Mouse (Mus musculus): Measurements from ENCODE around the gene Mab21l2. TPM values are rescaled to one million over a fixed set of nuclear protein-coding genes. Genes with fewer than 3 reads are reported as not detected.

Gene Mab21l2
- polyA plus RNA-seq, 1 experiment from 2014 or later = 14.3 TPM

- Histone ChIP-seq H3K9ac (replicated peaks; ENCODE audit: low read depth, low read length) (no peak overlapping the region), H3K36me3 (ENCODE audit: control insufficient read depth, insufficient read depth, low read length) (no peaks in the 10 kb centered on the region), H3K4me3 (ENCODE audit: low read depth, low read length) (no peak overlapping the region), H3K27ac (ENCODE audit: low read length) (no peak overlapping the region), H3K9me3 (ENCODE audit: control insufficient read depth, low read depth, low read length) (no peaks in the 10 kb centered on the region), H3K4me2 (replicated peaks; ENCODE audit: low read depth, low read length) (no peak overlapping the region), H3K27me3 (ENCODE audit: control insufficient read depth, insufficient read depth, low read length) (no peaks in the 10 kb centered on the region), H3K4me1 (ENCODE audit: control insufficient read depth, insufficient read depth, low read length) (no peaks in the 10 kb centered on the region)
- WGBS = 80% methylated on average over 4 of the region's 4 CpGs
- ATAC-seq (ENCODE audit: insufficient number of reproducible peaks, insufficient read depth, low FRiP score, low read depth) = no peak
Observed at GRCm38 (mm10) chr3:86559635-86560034, 11.2 kb upstream of the Mab21l2 start.

DNA sequence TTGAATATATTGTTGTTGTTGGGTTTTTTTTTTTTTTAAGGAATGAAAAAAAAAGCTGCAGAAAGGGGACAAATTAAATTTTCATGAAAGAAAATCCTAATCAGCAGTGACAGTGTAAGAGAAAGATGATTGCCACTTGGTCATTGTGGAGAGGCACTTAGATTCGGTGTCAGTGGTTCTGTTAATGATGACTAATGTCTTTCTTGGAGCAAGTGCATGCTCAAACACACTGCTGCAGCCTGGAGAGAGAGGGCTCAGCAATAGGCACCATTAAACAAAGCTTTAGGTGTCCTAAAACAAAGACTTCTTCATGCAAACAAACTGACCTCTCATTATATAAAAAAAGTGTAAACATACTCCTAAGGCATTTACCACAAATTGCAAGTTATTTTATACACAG lies 10.5 kb upstream of the Mab21l2 start:
- H3K27ac ChIP-seq (ENCODE audit: low read length) = no peak overlapping the region
- WGBS = 17% methylated on average over 1 of the region's 1 CpGs
- no peak overlapping the region for H3K4me2 ChIP-seq (replicated peaks; ENCODE audit: low read depth, low read length)
- no peaks in the 10 kb centered on the region for H3K4me1 ChIP-seq (ENCODE audit: control insufficient read depth, insufficient read depth, low read length)
- H3K9me3 ChIP-seq (ENCODE audit: control insufficient read depth, low read depth, low read length) = no peaks in the 10 kb centered on the region
- no peaks in the 10 kb centered on the region for H3K27me3 ChIP-seq (ENCODE audit: control insufficient read depth, insufficient read depth, low read length)
- no peak overlapping the region for H3K4me3 ChIP-seq (ENCODE audit: low read depth, low read length)
- H3K36me3 ChIP-seq (ENCODE audit: control insufficient read depth, insufficient read depth, low read length) = no peaks in the 10 kb centered on the region
- no peak overlapping the region for H3K9ac ChIP-seq (replicated peaks; ENCODE audit: low read depth, low read length)
- no peak for ATAC-seq (ENCODE audit: insufficient number of reproducible peaks, insufficient read depth, low FRiP score, low read depth)

GRCm38 (mm10) chr3:86552170-86552569 lies 3.7 kb upstream of the Mab21l2 start:
- 42% methylated on average over 5 of the region's 5 CpGs for WGBS
- Histone ChIP-seq H3K4me1 (ENCODE audit: control insufficient read depth, insufficient read depth, low read length) (peaks cover 3% of the 10 kb centered on the region), H3K27ac (ENCODE audit: low read length) (no peak overlapping the region), H3K4me2 (replicated peaks; ENCODE audit: low read depth, low read length) (no peak overlapping the region), H3K27me3 (ENCODE audit: control insufficient read depth, insufficient read depth, low read length) (peaks cover 20% of the 10 kb centered on the region), H3K9me3 (ENCODE audit: control insufficient read depth, low read depth, low read length) (no peaks in the 10 kb centered on the region), H3K36me3 (ENCODE audit: control insufficient read depth, insufficient read depth, low read length) (no peaks in the 10 kb centered on the region), H3K9ac (replicated peaks; ENCODE audit: low read depth, low read length) (no peak overlapping the region), H3K4me3 (ENCODE audit: low read depth, low read length) (no peak overlapping the region)
- no peak for ATAC-seq (ENCODE audit: insufficient number of reproducible peaks, insufficient read depth, low FRiP score, low read depth)

DNA sequence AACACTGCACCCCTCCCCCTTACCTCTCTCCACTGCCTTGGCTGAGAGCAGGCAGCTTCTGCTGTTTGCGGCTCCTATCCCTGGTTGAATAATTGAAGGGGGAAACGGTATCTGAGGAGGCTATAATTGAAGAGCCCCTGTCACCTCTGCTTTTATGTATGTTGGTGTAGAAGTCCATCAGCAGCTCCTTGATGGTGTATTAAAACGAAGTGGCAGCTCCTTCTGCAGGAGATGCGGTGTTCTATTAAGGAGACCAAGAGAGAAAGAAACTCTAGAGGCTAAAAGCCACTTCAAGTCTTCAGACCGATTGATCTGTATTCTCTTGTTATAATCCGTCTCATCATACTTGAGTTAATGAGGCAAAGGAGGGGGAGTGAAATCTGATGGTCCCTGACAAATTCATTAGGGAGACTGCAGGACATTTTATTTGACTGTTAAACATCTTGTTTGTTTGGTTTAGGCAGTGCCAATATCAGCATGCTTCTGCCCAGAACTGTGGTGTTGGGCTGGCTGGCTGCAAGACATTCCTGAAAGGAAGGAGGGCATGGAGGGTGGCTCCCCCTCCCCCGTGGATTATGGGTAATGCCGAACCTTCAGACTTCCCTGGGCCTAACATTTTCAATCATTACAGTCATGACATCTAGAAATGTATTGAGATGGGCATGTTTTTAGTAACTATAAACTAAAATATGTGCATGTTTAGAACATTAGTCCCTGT lies 2.7 kb upstream of the Mab21l2 start:
- Histone ChIP-seq H3K36me3 (ENCODE audit: control insufficient read depth, insufficient read depth, low read length) (no peaks in the 10 kb centered on the region), H3K4me1 (ENCODE audit: control insufficient read depth, insufficient read depth, low read length) (peaks cover 5% of the 10 kb centered on the region), H3K27ac (ENCODE audit: low read length) (no peak overlapping the region), H3K9me3 (ENCODE audit: control insufficient read depth, low read depth, low read length) (no peaks in the 10 kb centered on the region), H3K27me3 (ENCODE audit: control insufficient read depth, insufficient read depth, low read length) (peaks cover 28% of the 10 kb centered on the region), H3K4me2 (replicated peaks; ENCODE audit: low read depth, low read length) (no peak overlapping the region), H3K4me3 (ENCODE audit: low read depth, low read length) (no peak overlapping the region), H3K9ac (replicated peaks; ENCODE audit: low read depth, low read length) (no peak overlapping the region)
- 22% methylated on average over 8 of the region's 8 CpGs for WGBS
- no peak for ATAC-seq (ENCODE audit: insufficient number of reproducible peaks, insufficient read depth, low FRiP score, low read depth)

- Histone ChIP-seq H3K36me3 (ENCODE audit: control insufficient read depth, insufficient read depth, low read length) (no peaks in the 10 kb centered on the region), H3K4me1 (ENCODE audit: control insufficient read depth, insufficient read depth, low read length) (peaks cover 5% of the 10 kb centered on the region), H3K4me3 (ENCODE audit: low read depth, low read length) (no peak overlapping the region), H3K4me2 (replicated peaks; ENCODE audit: low read depth, low read length) (peak overlapping the region; percentile 10; the same call in 1 of the 2 replicates), H3K9me3 (ENCODE audit: control insufficient read depth, low read depth, low read length) (no peaks in the 10 kb centered on the region), H3K9ac (replicated peaks; ENCODE audit: low read depth, low read length) (no peak overlapping the region), H3K27me3 (ENCODE audit: control insufficient read depth, insufficient read depth, low read length) (peaks cover 28% of the 10 kb centered on the region), H3K27ac (ENCODE audit: low read length) (no peak overlapping the region)
- 6% methylated on average over 22 of the region's 22 CpGs for WGBS
- ATAC-seq (ENCODE audit: insufficient number of reproducible peaks, insufficient read depth, low FRiP score, low read depth) = peak; percentile 56; the same call in 1 of the 2 replicates
Observed at GRCm38 (mm10) chr3:86550301-86551010, 2.0 kb upstream of the Mab21l2 start.

GRCm38 (mm10) chr3:86547251-86547791 lies 1.1 kb downstream of the Mab21l2 start:
- WGBS = 3% methylated on average over 42 of the region's 42 CpGs
- peak overlapping the region; percentile 29 for H3K4me3 ChIP-seq (ENCODE audit: low read depth, low read length)
- peak overlapping the region; percentile 48; the same call in 1 of the 2 replicates for H3K27ac ChIP-seq (ENCODE audit: low read length)
- no peaks in the 10 kb centered on the region for H3K36me3 ChIP-seq (ENCODE audit: control insufficient read depth, insufficient read depth, low read length)
- ATAC-seq (ENCODE audit: insufficient number of reproducible peaks, insufficient read depth, low FRiP score, low read depth) = no peak
- peaks cover 30% of the 10 kb centered on the region for H3K27me3 ChIP-seq (ENCODE audit: control insufficient read depth, insufficient read depth, low read length)
- peak overlapping the region; percentile 14; the same call in 1 of the 2 replicates for H3K9ac ChIP-seq (replicated peaks; ENCODE audit: low read depth, low read length)
- peaks cover 5% of the 10 kb centered on the region for H3K4me1 ChIP-seq (ENCODE audit: control insufficient read depth, insufficient read depth, low read length)
- peak overlapping the region; percentile 42 for H3K4me2 ChIP-seq (replicated peaks; ENCODE audit: low read depth, low read length)
- H3K9me3 ChIP-seq (ENCODE audit: control insufficient read depth, low read depth, low read length) = no peaks in the 10 kb centered on the region

DNA sequence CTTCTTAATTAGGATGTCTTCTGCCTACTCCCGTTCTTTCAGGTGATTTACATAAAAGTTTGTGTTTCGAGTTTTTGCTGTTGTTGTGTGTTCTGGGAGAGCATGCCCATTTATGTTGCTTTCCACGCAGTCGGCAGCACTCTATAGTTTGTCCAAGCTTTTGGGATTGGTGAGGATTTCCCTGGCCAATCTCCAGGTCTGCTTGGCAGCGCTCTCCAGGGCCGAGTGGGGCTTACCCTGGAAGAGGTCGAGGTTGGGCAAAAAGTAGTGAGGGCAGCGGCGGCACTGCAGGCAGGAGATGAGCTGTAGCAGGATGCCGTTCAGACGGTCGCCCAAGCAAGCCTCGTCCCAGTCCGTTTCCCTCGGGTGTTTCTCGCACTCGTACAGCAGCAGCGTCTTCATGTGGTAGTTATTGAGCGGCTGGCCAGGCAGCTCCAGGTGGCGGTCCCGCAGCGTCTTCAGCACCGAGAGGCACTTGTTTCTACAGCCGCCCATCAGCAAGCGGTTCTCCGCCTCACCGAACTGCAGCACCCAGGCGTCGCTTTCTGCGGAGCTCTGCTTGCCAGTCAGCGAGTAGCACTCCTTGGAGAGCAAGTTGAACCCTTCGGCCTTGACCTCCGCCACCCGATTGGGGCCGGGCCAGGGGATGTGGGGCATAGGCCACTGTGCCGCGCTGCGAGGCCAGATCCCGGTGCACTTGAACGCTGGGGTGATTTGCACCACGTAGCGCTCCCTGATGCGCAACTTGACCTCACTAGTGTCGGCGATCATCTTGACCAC lies 1.8 kb downstream of the Mab21l2 start:
- peaks cover 30% of the 10 kb centered on the region for H3K27me3 ChIP-seq (ENCODE audit: control insufficient read depth, insufficient read depth, low read length)
- peaks cover 5% of the 10 kb centered on the region for H3K4me1 ChIP-seq (ENCODE audit: control insufficient read depth, insufficient read depth, low read length)
- peak overlapping the region; percentile 48; the same call in 1 of the 2 replicates for H3K27ac ChIP-seq (ENCODE audit: low read length)
- peak overlapping the region; percentile 42 for H3K4me2 ChIP-seq (replicated peaks; ENCODE audit: low read depth, low read length)
- under 1% methylated on average over 45 of the region's 45 CpGs for WGBS
- no peaks in the 10 kb centered on the region for H3K9me3 ChIP-seq (ENCODE audit: control insufficient read depth, low read depth, low read length)
- H3K4me3 ChIP-seq (ENCODE audit: low read depth, low read length) = peak overlapping the region; percentile 29
- H3K9ac ChIP-seq (replicated peaks; ENCODE audit: low read depth, low read length) = peak overlapping the region; percentile 14; the same call in 1 of the 2 replicates
- no peaks in the 10 kb centered on the region for H3K36me3 ChIP-seq (ENCODE audit: control insufficient read depth, insufficient read depth, low read length)
- peak; percentile 42; the same call in 1 of the 2 replicates for ATAC-seq (ENCODE audit: insufficient number of reproducible peaks, insufficient read depth, low FRiP score, low read depth)

DNA sequence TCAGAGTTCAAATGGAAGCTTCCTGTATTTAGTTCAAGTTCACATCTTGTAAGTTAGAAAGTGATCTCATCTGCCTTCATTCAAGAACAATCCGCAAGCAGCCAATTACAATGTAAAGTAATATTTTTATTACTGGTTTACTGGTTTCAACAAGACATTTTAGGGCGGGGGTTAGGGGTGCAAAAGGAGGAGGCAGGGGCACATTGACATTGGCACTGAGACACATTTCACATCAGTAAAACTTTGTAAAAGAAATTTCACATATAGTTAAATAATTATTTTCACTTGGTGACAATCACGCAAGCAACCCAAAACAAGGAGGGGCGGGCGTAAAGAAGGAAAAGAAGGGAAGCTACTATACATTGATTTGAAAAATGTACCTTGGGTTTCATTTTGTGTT lies 2.5 kb downstream of the Mab21l2 start:
- Histone ChIP-seq H3K4me3 (ENCODE audit: low read depth, low read length) (peak overlapping the region; percentile 29), H3K27ac (ENCODE audit: low read length) (no peak overlapping the region), H3K36me3 (ENCODE audit: control insufficient read depth, insufficient read depth, low read length) (no peaks in the 10 kb centered on the region), H3K9ac (replicated peaks; ENCODE audit: low read depth, low read length) (no peak overlapping the region), H3K4me2 (replicated peaks; ENCODE audit: low read depth, low read length) (peak overlapping the region; percentile 42; the same call in 1 of the 2 replicates), H3K9me3 (ENCODE audit: control insufficient read depth, low read depth, low read length) (no peaks in the 10 kb centered on the region), H3K27me3 (ENCODE audit: control insufficient read depth, insufficient read depth, low read length) (peaks cover 25% of the 10 kb centered on the region), H3K4me1 (ENCODE audit: control insufficient read depth, insufficient read depth, low read length) (peaks cover 5% of the 10 kb centered on the region)
- no peak for ATAC-seq (ENCODE audit: insufficient number of reproducible peaks, insufficient read depth, low FRiP score, low read depth)
- 34% methylated on average over 5 of the region's 5 CpGs for WGBS
